Mouse (Mus musculus) MEL (cell line): ENCODE measurements around the gene Sphk2. TPM values are rescaled to one million over a fixed set of nuclear protein-coding genes. Genes with fewer than 3 reads are reported as not detected.

Experiments
- DNase-seq: peaks from one replicate; pipeline ENCODE4 v3.0.0; 2011; ENCODE audit warnings: low read depth, low spot score
- H3K27ac ChIP-seq: 2 replicates; pipeline ENCODE4 v1.5.1; 2012; ENCODE audit warnings: low read depth, mild to moderate bottlenecking, control low read depth, low read length, moderate library complexity; ENCODE audit not compliant: control insufficient read depth
- H3K27me3 ChIP-seq, 2 experiments: fragments of 150-350 bp in 1 of 2; sonication (generic) in 1 of 2; 2 replicates each; pipeline ENCODE4 v1.6.1; 2012; ENCODE audit warnings: low read length in 2 of 2, mild to moderate bottlenecking in 2 of 2, improper control_type of control experiment in 1 of 2, moderate library complexity in 1 of 2; ENCODE audit not compliant: insufficient read depth in 2 of 2, control insufficient read depth in 1 of 2
- H3K36me3 ChIP-seq, 2 experiments: 2 replicates each; pipeline ENCODE4 v1.6.1; 2012 to 2014; ENCODE audit warnings: low read length in 2 of 2, improper control_type of control experiment in 1 of 2, inconsistent platforms in 1 of 2, mild to moderate bottlenecking in 1 of 2; ENCODE audit not compliant: insufficient read depth in 2 of 2, control insufficient read depth in 1 of 2
- H3K4me1 ChIP-seq, 2 experiments: fragments of 150-350 bp in 1 of 2; sonication (generic) in 1 of 2; 2 replicates each; pipeline ENCODE4 v1.6.1; 2012; ENCODE audit warnings: low read length in 2 of 2, improper control_type of control experiment in 1 of 2, mild to moderate bottlenecking in 1 of 2; ENCODE audit not compliant: insufficient read depth in 2 of 2, control insufficient read depth in 1 of 2
- H3K4me3 ChIP-seq, 2 experiments: fragments of 150-350 bp in 1 of 2; sonication (generic) in 1 of 2; 2 replicates each; pipeline ENCODE4 v1.5.1; 2012; ENCODE audit warnings: low read depth in 2 of 2, low read length in 2 of 2, mild to moderate bottlenecking in 2 of 2, moderate library complexity in 2 of 2, control low read depth in 1 of 2, improper control_type of control experiment in 1 of 2; ENCODE audit not compliant: control insufficient read depth in 1 of 2, insufficient read depth in 1 of 2
- H3K79me2 ChIP-seq: 2 replicates; pipeline ENCODE4 v1.6.1; 2012; ENCODE audit warnings: mild to moderate bottlenecking, low read length, moderate library complexity; ENCODE audit not compliant: control insufficient read depth, poor library complexity, insufficient read depth
- H3K9ac ChIP-seq: 2 replicates; pipeline ENCODE4 v1.6.1; 2012; ENCODE audit warnings: low read depth, mild to moderate bottlenecking, control low read depth, low read length, moderate library complexity; ENCODE audit not compliant: control insufficient read depth, poor library complexity, severe bottlenecking
- H3K9me3 ChIP-seq: fragments of 150-350 bp; sonication (generic); replicated peaks from 2 replicates; pipeline ENCODE4 v1.6.1; 2012; ENCODE audit warnings: mild to moderate bottlenecking, low read length, improper control_type of control experiment, moderate library complexity; ENCODE audit not compliant: insufficient read depth
- BHLHE40 ChIP-seq: IDR thresholded peaks from 2 replicates; pipeline ENCODE4 v1.6.1; 2012; ENCODE audit warnings: low read depth, mild to moderate bottlenecking, inconsistent platforms, low read length, improper control_type of control experiment, borderline replicate concordance
- EP300 ChIP-seq, 2 experiments: IDR thresholded peaks; 2 replicates each; pipeline ENCODE4 v1.6.1; 2011; ENCODE audit warnings: improper control_type of control experiment in 2 of 2, low read length in 2 of 2, low read depth in 1 of 2, mild to moderate bottlenecking in 1 of 2
- HCFC1 ChIP-seq: IDR thresholded peaks from 2 replicates; pipeline ENCODE4 v1.6.1; 2012; ENCODE audit warnings: low read depth, mild to moderate bottlenecking, inconsistent platforms, low read length, improper control_type of control experiment, moderate library complexity
- KAT2A ChIP-seq: conservative IDR thresholded peaks from 2 replicates; pipeline ENCODE4 v1.6.1; 2012; ENCODE audit warnings: low read depth, low read length, improper control_type of control experiment, inconsistent platforms
- MAX ChIP-seq: IDR thresholded peaks from 2 replicates; pipeline ENCODE4 v1.6.1; 2011; ENCODE audit warnings: low read length, improper control_type of control experiment
- MAZ ChIP-seq: IDR thresholded peaks from 2 replicates; pipeline ENCODE4 v1.6.1; 2012; ENCODE audit warnings: low read depth, mild to moderate bottlenecking, inconsistent platforms, low read length, improper control_type of control experiment
- MXI1 ChIP-seq: IDR thresholded peaks from 2 replicates; pipeline ENCODE4 v1.6.1; 2011; ENCODE audit warnings: mild to moderate bottlenecking, low read depth, low read length, improper control_type of control experiment
- MYB ChIP-seq: IDR thresholded peaks from 2 replicates; pipeline ENCODE4 v1.6.1; 2011; ENCODE audit warnings: mild to moderate bottlenecking, low read depth, low read length, improper control_type of control experiment
- MYC ChIP-seq: IDR thresholded peaks from 2 replicates; pipeline ENCODE4 v1.6.1; 2011; ENCODE audit warnings: low read depth, mild to moderate bottlenecking, low read length, improper control_type of control experiment, moderate library complexity
- NELFE ChIP-seq: IDR thresholded peaks from 2 replicates; pipeline ENCODE4 v1.6.1; 2011; ENCODE audit warnings: low read depth, low read length, improper control_type of control experiment
- NRF1 ChIP-seq: IDR thresholded peaks from 2 replicates; pipeline ENCODE4 v1.6.1; 2014; ENCODE audit warnings: low read depth, mild to moderate bottlenecking, inconsistent platforms, low read length, improper control_type of control experiment, moderate library complexity; ENCODE audit not compliant: poor library complexity, insufficient read depth, severe bottlenecking
- RCOR1 ChIP-seq: IDR thresholded peaks from 2 replicates; pipeline ENCODE4 v1.6.1; 2012; ENCODE audit warnings: low read depth, mild to moderate bottlenecking, inconsistent platforms, low read length, improper control_type of control experiment
- TAL1 ChIP-seq: IDR thresholded peaks from 2 replicates; pipeline ENCODE4 v1.6.1; 2012; ENCODE audit warnings: mild to moderate bottlenecking, inconsistent platforms, low read length, moderate library complexity, mixed read lengths
- TCF12 ChIP-seq: IDR thresholded peaks from 2 replicates; pipeline ENCODE4 v1.6.1; 2014; ENCODE audit warnings: low read depth, mild to moderate bottlenecking, inconsistent platforms, low read length, improper control_type of control experiment, moderate library complexity
- USF1 ChIP-seq: IDR thresholded peaks from 2 replicates; pipeline ENCODE4 v1.6.1; 2014; ENCODE audit warnings: low read depth, mild to moderate bottlenecking, inconsistent platforms, low read length, improper control_type of control experiment, moderate library complexity
- ZMIZ1 ChIP-seq: IDR thresholded peaks from 2 replicates; pipeline ENCODE4 v1.6.1; 2012; ENCODE audit warnings: low read depth, mild to moderate bottlenecking, inconsistent platforms, low read length, improper control_type of control experiment, moderate library complexity
- polyA plus RNA-seq, 2 experiments: library from polyadenylated mRNA; stranded (reverse) in 1 of 2; unstranded in 1 of 2; fragments of >175 nt in 1 of 2; fragments of >200 nt in 1 of 2; gene quantifications; 2 replicates each; pipeline versions ENCODE4 v1.2.1 to v1.2.4; 2012; ENCODE audit warnings: low replicate concordance in 2 of 2, low read depth in 1 of 2; ENCODE audit not compliant: insufficient read length in 2 of 2, insufficient read depth in 1 of 2, missing spikeins in 1 of 2
- total RNA-seq: library from RNA; depleted of rRNA; stranded (reverse); fragments of 300-350 nt; gene quantifications from 2 replicates; pipeline ENCODE4 v1.2.3, GENCODE M21; 2012

The Sphk2 gene
- total and polyA plus RNA-seq, 3 experiments, result 21.0 to 40.2 TPM; not detected in 1

GRCm38 (mm10) chr7:45706721-45707241, 11.0 kb downstream of the Sphk2 start (continued):
- TF ChIP-seq RCOR1 (no peak), ZMIZ1 (peak; percentile 90)

GRCm38 (mm10) chr7:45705873-45706281, 11.9 kb downstream of the Sphk2 start:
- Histone ChIP-seq H3K27ac (peak overlapping the region; percentile 83), H3K79me2 (peaks cover 7% of the 10 kb centered on the region)
- DNase-seq, result peak; percentile 84
- 0 out of 2 replicates have a peak, but pooled peaks have one; percentile 32 for TF ChIP-seq NRF1
- TF ChIP-seq MXI1, result peak; percentile 80; the same call in 1 of the 2 replicates
- no peak for TF ChIP-seq MAX
- 0 out of 4 replicates have a peak, but pooled peaks of 1 of the 2 experiments have one; percentile 10 for TF ChIP-seq EP300 (IDR thresholded peaks at IDR 0.05; ENCODE audit: low read depth in 1 of 2, low read length in 2 of 2)
- no peak for TF ChIP-seq MYB
- TF ChIP-seq BHLHE40, result peak; percentile 72; the same call in 1 of the 2 replicates
- TF ChIP-seq KAT2A, result no peak
- no peak for TF ChIP-seq TAL1
- TF ChIP-seq MYC, result 0 out of 2 replicates have a peak, but pooled peaks have one; percentile 21
- peak; percentile 26; the same call in 1 of the 2 replicates for TF ChIP-seq HCFC1
- TF ChIP-seq USF1, result peak; percentile 76
- TF ChIP-seq, all 39 proteins: peak for 7
- Histone ChIP-seq H3K4me3 (peak overlapping the region; percentile 82 to 85), H3K9ac (peak overlapping the region; percentile 98), H3K36me3 (peaks cover 0 to 5% of the 10 kb centered on the region in 2 experiments; a peak in 2 of 4 replicates), H3K27me3 (no peaks in the 10 kb centered on the region), H3K9me3 (no peaks in the 10 kb centered on the region), H3K4me1 (peaks cover 0 to 12% of the 10 kb centered on the region in 2 experiments; a peak in 1 of 4 replicates)

DNA sequence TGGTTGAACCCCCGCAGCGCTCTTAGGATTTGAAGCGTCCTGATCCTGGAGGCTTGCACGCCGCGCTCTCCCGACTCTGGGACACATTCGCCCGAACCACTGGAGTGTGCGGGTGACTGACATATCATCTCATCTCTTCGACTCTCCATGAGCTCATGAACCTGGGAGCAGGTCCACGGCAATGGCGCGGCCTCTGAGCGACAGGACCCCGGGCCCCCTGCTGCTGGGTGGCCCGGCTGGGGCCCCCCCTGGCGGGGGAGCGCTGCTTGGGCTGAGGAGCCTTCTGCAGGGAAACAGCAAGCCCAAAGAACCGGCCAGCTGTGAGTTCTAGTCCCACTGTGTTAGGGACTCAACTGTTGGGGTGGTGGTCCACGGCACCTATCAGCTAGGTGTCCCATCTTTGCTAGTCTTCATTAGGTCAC, 12.3 kb downstream of the Sphk2 start:
- no peaks in the 10 kb centered on the region for H3K27me3 ChIP-seq
- peaks cover 0 to 14% of the 10 kb centered on the region in 2 experiments; a peak in 1 of 4 replicates for H3K4me1 ChIP-seq
- H3K9me3 ChIP-seq, result no peaks in the 10 kb centered on the region
- H3K4me3 ChIP-seq, result peak overlapping the region; percentile 82 to 85
- H3K36me3 ChIP-seq, result peaks cover 0 to 5% of the 10 kb centered on the region in 2 experiments; a peak in 2 of 4 replicates
- peak overlapping the region; percentile 98 for H3K9ac ChIP-seq
- DNase-seq, result no peak
- TF ChIP-seq MAZ, result peak; percentile 25; the same call in 1 of the 2 replicates
- TF ChIP-seq TCF12, result no peak
- 0 out of 2 replicates have a peak, but pooled peaks have one; percentile 23 for TF ChIP-seq NELFE
- peaks cover 7% of the 10 kb centered on the region for H3K79me2 ChIP-seq
- peak overlapping the region; percentile 73 for H3K27ac ChIP-seq
